Mouse (Mus musculus) kidney, postnatal 25 days (tissue): ENCODE data around the gene 4930524N10Rik.

Source experiments
- DNase-seq, 2 experiments: peaks; one replicate each; pipeline ENCODE4 v3.0.0; 2021; ENCODE audit warnings: mixed read lengths in 2 of 2

The 4930524N10Rik gene

DNA sequence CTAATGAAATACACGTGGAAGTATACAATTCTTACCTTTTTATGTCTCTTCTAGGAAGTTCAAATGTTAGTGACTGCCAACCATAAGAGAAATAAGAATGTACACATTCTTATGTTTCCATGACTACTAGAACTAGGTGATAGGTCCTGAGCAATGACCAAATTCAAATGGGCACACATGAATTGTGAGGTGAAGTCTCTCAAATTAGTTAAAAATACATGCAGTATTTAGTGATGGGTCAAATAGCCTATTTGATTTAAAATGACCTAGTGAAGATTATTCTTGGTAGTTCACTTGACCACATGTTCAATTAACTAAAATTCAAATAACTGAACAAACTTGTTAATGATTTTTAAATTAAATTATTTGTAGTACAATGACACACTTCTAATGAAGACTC lies at the start of gene 4930524N10Rik:
Gene 4930524N10Rik (minus strand): TSS at position 101 of the 400 bp plus-strand sequence.
- DNase-seq = no peak

DNA sequence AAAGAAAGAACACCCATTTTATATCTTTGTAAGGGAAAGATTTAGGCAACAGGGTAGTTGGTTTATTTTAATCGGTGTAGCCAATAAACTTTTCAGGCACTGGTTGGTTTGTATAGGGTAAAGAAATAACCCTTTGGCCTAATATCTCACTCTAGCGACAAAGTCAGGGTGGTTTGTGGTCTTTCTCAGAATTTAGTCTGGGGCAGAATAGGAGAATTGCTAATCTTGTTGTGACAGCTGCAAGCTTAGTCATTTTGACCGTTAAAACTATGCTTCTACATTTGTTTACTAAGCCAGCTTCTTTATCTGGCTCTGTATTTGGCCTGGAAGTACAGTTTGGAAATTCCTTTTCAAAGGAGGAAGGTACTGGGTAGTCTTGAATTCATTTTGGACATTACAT lies 6.8 kb upstream of the 4930524N10Rik start:
- no peak for DNase-seq

GRCm38 (mm10) chrX:154349302-154350041 lies 6.3 kb upstream of the 4930524N10Rik start:
- no peak for DNase-seq

GRCm38 (mm10) chrX:154347933-154348332 lies 4.7 kb upstream of the 4930524N10Rik start:
- DNase-seq = no peak
